Mouse (Mus musculus) regulatory T cell (primary cell): ENCODE measurements at regions not wholly inside any gene's neighbourhood (a gene's known extent, or its start where the extent isn't known, plus 50 kb on each side); places are given as distances from the start of the nearest gene placed in this dataset.

Experiments
- in situ Hi-C: fragments of 300-600 bp; cut with MboI, MseI; formaldehyde crosslinking; loops from one replicate; pipeline ENCODE4 v1.15.1; 2025; ENCODE audit warnings: high pct_unique_total_duplicates

GRCm38 (mm10) chr3:128226930-128227585 is 330.9 kb upstream of the Fam241a start:
- in situ Hi-C loops, result no loop called here

- in situ Hi-C loops, result no loop called here
Measured at GRCm38 (mm10) chr3:128226503-128226902, 330.4 kb upstream of the Fam241a start.

GRCm38 (mm10) chr3:128222344-128222743 is 326.2 kb upstream of the Fam241a start:
- in situ Hi-C loops, result no loop called here

GRCm38 (mm10) chr3:128221625-128222024 is 325.5 kb upstream of the Fam241a start:
- in situ Hi-C loops, result no loop called here

GRCm38 (mm10) chr3:128220776-128221550 is 324.8 kb upstream of the Fam241a start:
- in situ Hi-C loops, result no loop called here

GRCm38 (mm10) chr3:128217765-128218415 is 321.8 kb upstream of the Fam241a start:
- in situ Hi-C loops, result no loop called here

- in situ Hi-C loops, result no loop called here
Measured at GRCm38 (mm10) chr3:128212256-128212655, 316.1 kb upstream of the Fam241a start.

- in situ Hi-C loops, result no loop called here
Measured at GRCm38 (mm10) chr3:128210591-128210990, 314.5 kb upstream of the Fam241a start.

GRCm38 (mm10) chr3:128206948-128207347 is 310.8 kb upstream of the Fam241a start:
- in situ Hi-C loops, result no loop called here

GRCm38 (mm10) chr3:128206483-128206882 is 310.4 kb upstream of the Fam241a start:
- in situ Hi-C loops, result no loop called here

GRCm38 (mm10) chr3:128200574-128201235 is 304.6 kb upstream of the Fam241a start:
- in situ Hi-C loops, result no loop called here

- in situ Hi-C loops, result no loop called here
Measured at GRCm38 (mm10) chr3:128199466-128199865, 303.3 kb upstream of the Fam241a start.

- in situ Hi-C loops, result no loop called here
Measured at GRCm38 (mm10) chr3:128192046-128192800, 296.1 kb upstream of the Fam241a start.

- in situ Hi-C loops, result no loop called here
Measured at GRCm38 (mm10) chr3:128187330-128188044, 291.4 kb upstream of the Fam241a start.

GRCm38 (mm10) chr3:128186278-128186677 is 290.2 kb upstream of the Fam241a start:
- in situ Hi-C loops, result no loop called here

- in situ Hi-C loops, result no loop called here
Measured at GRCm38 (mm10) chr3:128181221-128181908, 285.2 kb upstream of the Fam241a start.

GRCm38 (mm10) chr3:128149216-128149615 is 253.1 kb upstream of the Fam241a start:
- in situ Hi-C loops, result no loop called here

GRCm38 (mm10) chr3:128145329-128145728 is 249.2 kb upstream of the Fam241a start:
- in situ Hi-C loops, result no loop called here

- in situ Hi-C loops, result no loop called here
Measured at GRCm38 (mm10) chr3:128127836-128128235, 231.7 kb upstream of the Fam241a start.

GRCm38 (mm10) chr3:128126664-128127063 is 230.5 kb upstream of the Fam241a start:
- in situ Hi-C loops, result no loop called here
